Comparison of ENCODE assay signal across 13 mouse cellular contexts in genomic region chr5:118709847-118710251, GRCm38 (mm10).
DNase-seq lines count a peak whose midpoint lies in the region; ATAC-seq and TF ChIP-seq lines count a peak whose summit lies in the region.
"Had no signal": no experiment of that assay in that cellular context is flagged by ENCODE, and none has a peak within 500 bp of the region (broad histone marks: within the 10 kb centered on the region; RNA-seq: fewer than 3 reads in every experiment).

No protein-coding gene starts in this region.

- H3K4me1 ChIP-seq in hindbrain, embryonic 13.5 days (replicated peaks), result peaks cover 77% of the 10 kb centered on the region
- H3K4me1 ChIP-seq in hindbrain, embryonic 12.5 days, result peaks cover 66% of the 10 kb centered on the region
- no peaks in the 10 kb centered on the region for H3K4me1 ChIP-seq in intestine, postnatal 0 days (replicated peaks; ENCODE audit: control insufficient read depth, insufficient read depth, low read length)

- H3K27me3 ChIP-seq in hindbrain, embryonic 13.5 days, result no peaks in the 10 kb centered on the region
- H3K27me3 ChIP-seq in hindbrain, embryonic 12.5 days, result no peaks in the 10 kb centered on the region
- no peaks in the 10 kb centered on the region for H3K27me3 ChIP-seq in intestine, postnatal 0 days (replicated peaks; ENCODE audit: control insufficient read depth, insufficient read depth, low read length)

- peak overlapping the region; percentile 55 for H3K27ac ChIP-seq in hindbrain, embryonic 13.5 days
- no peak overlapping the region for H3K27ac ChIP-seq in hindbrain, embryonic 12.5 days
- H3K27ac ChIP-seq in intestine, postnatal 0 days (ENCODE audit: low read depth, low read length), result no peak overlapping the region
- H3K27ac ChIP-seq: heart, adult 2 months; liver, embryonic 14.5 days had no signal

- no peak for TF ChIP-seq CTCF in intestine, postnatal 0 days (IDR thresholded peaks at IDR 0.05; ENCODE audit: low read depth)

- no peak overlapping the region for H3K4me2 ChIP-seq in hindbrain, embryonic 13.5 days
- no peak overlapping the region for H3K4me2 ChIP-seq in hindbrain, embryonic 12.5 days (replicated peaks)
- H3K4me2 ChIP-seq in intestine, postnatal 0 days (replicated peaks; ENCODE audit: low read depth), result no peak overlapping the region

- peak; percentile 53 for DNase-seq in CD4-positive, CD25-positive, alpha-beta regulatory T cell, adult 2 months (ENCODE audit: low read depth, low spot score)
- peak; percentile 90 for DNase-seq in cerebellum, adult 9-11 months
- peak; percentile 59 for DNase-seq in lung, postnatal 25 days (ENCODE audit: low spot score)
- DNase-seq in gastrocnemius, postnatal 10 days, result no peak
- DNase-seq in gastrocnemius, postnatal 25 days, result no peak
- DNase-seq: adrenal gland, adult 8-10 months; right cerebral cortex, postnatal 4 days had no signal

- no peaks in the 10 kb centered on the region for H3K36me3 ChIP-seq in hindbrain, embryonic 13.5 days
- no peaks in the 10 kb centered on the region for H3K36me3 ChIP-seq in hindbrain, embryonic 12.5 days
- H3K36me3 ChIP-seq in intestine, postnatal 0 days (ENCODE audit: control insufficient read depth, insufficient read depth), result no peaks in the 10 kb centered on the region

- H3K9ac ChIP-seq in hindbrain, embryonic 13.5 days, result 0 out of 2 replicates have a peak overlapping the region, but pooled peaks have one; percentile 13
- no peak overlapping the region for H3K9ac ChIP-seq in hindbrain, embryonic 12.5 days
- H3K9ac ChIP-seq in intestine, postnatal 0 days (ENCODE audit: low read depth, low read length), result no peak overlapping the region
- H3K9ac ChIP-seq: liver, embryonic 14.5 days had no signal

- ATAC-seq in hindbrain, embryonic 13.5 days (ENCODE audit: low FRiP score), result no peak
- no peak for ATAC-seq in hindbrain, embryonic 12.5 days (ENCODE audit: low FRiP score)
- ATAC-seq in intestine, postnatal 0 days, result no peak

- H3K4me3 ChIP-seq in hindbrain, embryonic 13.5 days, result no peak overlapping the region
- H3K4me3 ChIP-seq in hindbrain, embryonic 12.5 days, result no peak overlapping the region
- no peak overlapping the region for H3K4me3 ChIP-seq in intestine, postnatal 0 days (ENCODE audit: low read depth, low read length)
- H3K4me3 ChIP-seq: heart, adult 2 months; myocyte had no signal

- 70% methylated on average over 7 of the region's 7 CpGs for WGBS in hindbrain, embryonic 13.5 days
- WGBS in hindbrain, embryonic 12.5 days, result 71% methylated on average over 7 of the region's 7 CpGs
- 62% methylated on average over 7 of the region's 7 CpGs for WGBS in intestine, postnatal 0 days

- no peaks in the 10 kb centered on the region for H3K9me3 ChIP-seq in hindbrain, embryonic 13.5 days
- no peaks in the 10 kb centered on the region for H3K9me3 ChIP-seq in hindbrain, embryonic 12.5 days (replicated peaks)
- no peaks in the 10 kb centered on the region for H3K9me3 ChIP-seq in intestine, postnatal 0 days (ENCODE audit: control insufficient read depth)

Comparison
In these comparisons a context has a peak if more than half of its experiments do, and no peak if none do; other contexts are left out.
1. DNase-seq: peak in CD4-positive, CD25-positive, alpha-beta regulatory T cell, adult 2 months (single experiment), cerebellum, adult 9-11 months (single experiment) and lung, postnatal 25 days (single experiment); none in gastrocnemius, postnatal 10 days (single experiment) and gastrocnemius, postnatal 25 days (single experiment).